Mouse (Mus musculus) small intestine, adult 2 months (tissue): Measurements from ENCODE around the gene Efhd2. TPM values are rescaled to one million over a fixed set of nuclear protein-coding genes. Genes with fewer than 3 reads are reported as not detected.

Experiments
- H3K27ac ChIP-seq: fragments of 200-500 bp; 2 replicates; pipeline ENCODE4 v1.5.1; 2012; ENCODE audit warnings: low read depth, low read length, control low read depth, inconsistent platforms; ENCODE audit not compliant: insufficient read depth
- H3K27me3 ChIP-seq: fragments of 200-500 bp; 2 replicates; pipeline ENCODE4 v1.6.1; 2012; ENCODE audit warnings: mild to moderate bottlenecking, moderate library complexity, low read length, inconsistent platforms; ENCODE audit not compliant: control insufficient read depth, insufficient read depth
- H3K36me3 ChIP-seq: fragments of 200-500 bp; 2 replicates; pipeline ENCODE4 v1.6.1; 2012; ENCODE audit warnings: mild to moderate bottlenecking, low read length, control low read depth, inconsistent platforms; ENCODE audit not compliant: control insufficient read depth, insufficient read depth
- H3K4me1 ChIP-seq: fragments of 200-500 bp; 2 replicates; pipeline ENCODE4 v1.6.1; 2012; ENCODE audit warnings: low read length, inconsistent platforms, mixed read lengths; ENCODE audit not compliant: control insufficient read depth, insufficient read depth, insufficient read length
- H3K4me3 ChIP-seq: fragments of 200-500 bp; 2 replicates; pipeline ENCODE4 v1.5.1; 2012; ENCODE audit warnings: low read depth, mild to moderate bottlenecking, control low read depth, inconsistent platforms, low read length, moderate library complexity
- CTCF ChIP-seq: fragments of 200-500 bp; IDR thresholded peaks from 2 replicates; pipeline ENCODE4 v1.5.1; 2012; ENCODE audit warnings: low read depth, mild to moderate bottlenecking, control low read depth, inconsistent platforms, low read length, moderate library complexity, mixed read lengths; ENCODE audit not compliant: insufficient replicate concordance, insufficient read length; ENCODE audit errors: extremely low read depth
- POLR2A ChIP-seq: fragments of 200-500 bp; IDR thresholded peaks from 2 replicates; pipeline ENCODE4 v1.6.1; 2012; ENCODE audit warnings: low read depth, mild to moderate bottlenecking, control low read depth, inconsistent platforms, low read length, moderate library complexity
- WGBS: fragments of 180-500 bp; shearing (Covaris S2); methylation state at CpG from one replicate; pipeline ENCODE4 v1.1.7; 2018; 5-methylcytosine and 5-hydroxymethylcytosine counted together
- polyA plus RNA-seq: library from polyadenylated mRNA; depleted of rRNA; stranded (reverse); fragments of >200 nt; gene quantifications from 2 replicates; pipeline ENCODE4 v1.2.3, GENCODE M21; 2012; rRNA removed

Gene Efhd2
- 188 and 423 TPM in 2 replicates for polyA plus RNA-seq

GRCm38 (mm10) chr4:141874601-141875460 is at the start of gene Efhd2:
Gene Efhd2, minus strand, starts transcription at chr4:141874920.
- under 1% methylated on average over 72 of the region's 73 CpGs for WGBS

GRCm38 (mm10) chr4:141923961-141924360 is 49.2 kb upstream of the Efhd2 start:
- Histone ChIP-seq H3K27ac (no peak overlapping the region), H3K4me3 (no peak overlapping the region), H3K36me3 (no peaks in the 10 kb centered on the region), H3K27me3 (no peaks in the 10 kb centered on the region), H3K4me1 (peaks cover 6% of the 10 kb centered on the region)
- 49% methylated on average over 11 of the region's 11 CpGs for WGBS
- TF ChIP-seq POLR2A (no peak), CTCF (no peak)

More at GRCm38 (mm10) chr4:141874601-141875460, at the start of gene Efhd2:
- Histone ChIP-seq H3K4me3 (peak within 1 kb of the TSS; percentile 88), H3K27ac (peak within 1 kb of the TSS; percentile 95), H3K36me3 (peaks cover 17% of the 10 kb centered on the region), H3K27me3 (no peaks in the 10 kb centered on the region), H3K4me1 (peaks cover 24% of the 10 kb centered on the region)
- TF ChIP-seq CTCF (no peak), POLR2A (peak; percentile 99)

- H3K27ac ChIP-seq = no peak overlapping the region
- no peak overlapping the region for H3K4me3 ChIP-seq
- 91% methylated on average over 10 of the region's 10 CpGs for WGBS
- TF ChIP-seq POLR2A = no peak
- TF ChIP-seq CTCF = no peak
- H3K27me3 ChIP-seq = no peaks in the 10 kb centered on the region
- H3K36me3 ChIP-seq = no peaks in the 10 kb centered on the region
- no peaks in the 10 kb centered on the region; the same call in 1 of the 2 replicates for H3K4me1 ChIP-seq
Measured at GRCm38 (mm10) chr4:141920391-141920790, 45.7 kb upstream of the Efhd2 start.

GRCm38 (mm10) chr4:141917735-141918419 is 43.2 kb upstream of the Efhd2 start:
- Histone ChIP-seq H3K27ac (no peak overlapping the region), H3K27me3 (no peaks in the 10 kb centered on the region), H3K4me1 (peaks cover 2% of the 10 kb centered on the region; the same call in 1 of the 2 replicates), H3K4me3 (no peak overlapping the region), H3K36me3 (no peaks in the 10 kb centered on the region)
- 65% methylated on average over 7 of the region's 7 CpGs for WGBS
- TF ChIP-seq CTCF (no peak), POLR2A (no peak)

GRCm38 (mm10) chr4:141914040-141914439 is 39.3 kb upstream of the Efhd2 start:
- Histone ChIP-seq H3K4me1 (peaks cover 2% of the 10 kb centered on the region; the same call in 1 of the 2 replicates), H3K4me3 (no peak overlapping the region), H3K36me3 (no peaks in the 10 kb centered on the region), H3K27ac (no peak overlapping the region), H3K27me3 (no peaks in the 10 kb centered on the region)
- 60% methylated on average over 7 of the region's 7 CpGs for WGBS
- TF ChIP-seq CTCF = no peak
- no peak for TF ChIP-seq POLR2A

GRCm38 (mm10) chr4:141913201-141913993 is 38.7 kb upstream of the Efhd2 start:
- H3K4me1 ChIP-seq = peaks cover 2% of the 10 kb centered on the region; the same call in 1 of the 2 replicates
- H3K36me3 ChIP-seq = no peaks in the 10 kb centered on the region
- no peak overlapping the region for H3K4me3 ChIP-seq
- 76% methylated on average over 13 of the region's 13 CpGs for WGBS
- TF ChIP-seq CTCF (no peak), POLR2A (no peak)
- no peaks in the 10 kb centered on the region for H3K27me3 ChIP-seq
- no peak overlapping the region for H3K27ac ChIP-seq

- Histone ChIP-seq H3K4me3 (no peak overlapping the region), H3K27ac (no peak overlapping the region), H3K36me3 (no peaks in the 10 kb centered on the region), H3K4me1 (no peaks in the 10 kb centered on the region), H3K27me3 (no peaks in the 10 kb centered on the region)
- WGBS = 82% methylated on average over 9 of the region's 9 CpGs
- TF ChIP-seq POLR2A (no peak), CTCF (no peak)
Measured at GRCm38 (mm10) chr4:141904710-141905109, 30.0 kb upstream of the Efhd2 start.
